Mouse (Mus musculus) heart, adult 18-20 months (tissue): ENCODE measurements at regions not wholly inside any gene's neighbourhood (a gene's known extent, or its start where the extent isn't known, plus 50 kb on each side); places are given as distances from the start of the nearest gene placed in this dataset.

Experiments used
- DNase-seq, 2 experiments: peaks; one replicate each; pipeline ENCODE4 v3.0.0; 2021 to 2022; ENCODE audit warnings: mixed read lengths in 1 of 2

DNA sequence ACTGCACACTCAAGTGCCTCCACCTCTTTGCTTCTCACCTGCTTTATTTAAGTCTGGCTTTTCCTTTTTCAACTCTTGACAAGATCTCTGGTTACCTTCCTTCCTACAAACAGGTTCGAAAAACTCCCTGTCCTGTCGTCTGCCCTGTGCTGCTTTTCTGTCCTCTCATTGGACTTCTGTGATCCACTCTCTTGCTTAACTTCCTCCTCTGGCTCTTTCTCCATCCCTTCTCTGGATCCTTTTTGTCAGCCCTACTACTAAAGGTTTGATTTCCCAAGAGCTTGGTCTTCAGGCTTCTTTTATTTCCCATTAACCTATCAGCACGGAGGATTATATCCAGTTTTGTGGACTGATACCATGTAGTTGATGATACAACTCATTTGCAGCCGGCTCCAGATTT, 149.8 kb downstream of the Satb1 start:
- DNase-seq = no peak

DNA sequence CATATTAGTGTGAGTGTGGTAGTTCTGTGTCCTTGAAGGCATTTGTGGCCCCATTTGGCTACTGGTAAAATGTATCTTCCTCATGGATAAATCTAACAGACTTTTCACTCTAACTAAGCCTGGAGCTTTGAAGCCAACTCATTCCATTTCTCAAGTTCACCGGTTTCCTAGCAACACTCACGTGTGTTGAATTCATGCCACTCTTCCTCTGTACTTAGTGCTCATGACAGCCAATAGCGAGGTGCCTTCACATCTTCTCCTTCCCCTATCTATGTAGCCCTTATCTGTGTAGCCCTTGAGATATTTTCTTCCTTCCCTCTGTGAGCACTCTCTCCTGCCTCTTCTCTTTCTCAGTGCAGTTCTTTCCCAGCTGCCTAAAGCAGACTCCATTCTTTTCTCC, 150.7 kb downstream of the Satb1 start:
- DNase-seq = no peak

DNA sequence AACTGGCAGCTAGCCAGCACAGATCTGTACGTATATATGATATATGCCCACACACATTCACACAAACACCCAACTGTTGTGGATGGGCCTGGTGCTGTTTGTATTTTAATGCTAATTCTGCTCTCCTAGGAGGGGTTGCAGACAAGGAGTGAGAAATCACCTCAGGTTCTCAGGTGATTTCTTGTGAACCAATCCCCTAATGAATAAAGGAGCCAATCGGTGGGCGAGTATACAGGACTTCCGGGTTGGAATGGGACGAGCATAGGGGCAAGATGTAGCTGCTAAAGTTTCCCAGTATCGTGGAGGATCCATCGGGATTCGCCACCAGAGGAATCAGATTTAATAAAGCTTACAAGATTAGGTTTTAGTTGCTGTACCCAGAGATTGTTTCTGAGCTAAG, 155.6 kb downstream of the Satb1 start:
- DNase-seq = no peak

DNA sequence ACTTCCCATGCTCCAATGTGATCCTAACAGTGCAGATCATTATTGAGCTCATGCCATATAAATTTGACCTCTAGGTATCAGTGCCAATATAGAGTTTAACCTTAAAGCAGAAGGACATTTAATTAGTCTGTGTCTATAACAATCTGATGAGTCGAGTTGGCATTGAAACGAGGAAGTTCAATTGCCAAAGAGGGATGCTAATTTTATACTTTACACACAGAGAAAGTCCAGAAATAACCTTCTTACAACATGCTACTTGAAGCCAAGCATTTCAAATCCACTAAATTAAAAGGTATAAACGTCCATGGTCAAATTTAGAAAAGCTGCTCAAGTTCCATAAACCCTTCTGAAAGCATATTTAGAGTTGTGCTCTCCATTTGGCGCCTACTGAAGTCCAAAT, 174.7 kb downstream of the Satb1 start:
- peak; percentile 22 to 29 for DNase-seq

DNA sequence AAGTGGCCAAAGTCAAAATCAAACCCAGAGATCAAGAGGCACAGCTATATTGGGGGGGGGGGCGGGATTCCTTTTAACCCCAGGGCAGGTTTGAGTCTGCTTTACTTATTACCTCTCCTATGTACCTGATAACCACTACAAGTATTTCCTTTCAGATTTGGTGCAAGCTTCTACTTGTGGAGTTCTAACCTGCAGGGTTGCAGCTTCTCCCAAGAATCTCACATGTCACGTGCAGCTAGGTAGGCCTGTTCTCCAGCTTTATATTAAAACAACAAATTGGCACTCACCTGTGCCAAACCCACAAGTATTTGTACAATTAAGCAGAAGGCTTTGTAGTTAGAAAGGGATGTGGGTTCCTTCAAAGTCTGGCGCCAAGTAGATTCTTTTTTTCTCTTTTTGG, 179.2 kb downstream of the Satb1 start:
- no peak for DNase-seq

DNA sequence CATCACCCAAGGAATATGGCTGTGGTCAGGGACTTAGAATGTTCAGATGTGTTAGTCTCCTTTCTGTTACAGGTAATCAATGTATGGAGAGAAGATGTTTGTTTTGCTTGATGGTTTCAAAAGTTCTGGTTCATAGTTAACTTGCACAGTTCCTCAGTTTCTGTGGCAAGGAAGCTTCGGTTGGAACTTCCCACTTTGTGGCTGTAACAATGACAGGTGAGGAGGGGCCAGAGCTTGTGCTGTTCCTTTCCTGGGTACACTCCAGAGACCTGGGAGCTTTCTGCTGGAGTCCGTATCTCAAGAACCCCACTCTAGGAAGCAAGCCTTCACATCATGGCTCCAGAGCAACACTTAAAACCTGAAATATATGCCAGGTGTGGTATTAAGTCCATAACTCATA, 181.2 kb downstream of the Satb1 start:
- DNase-seq = no peak

DNA sequence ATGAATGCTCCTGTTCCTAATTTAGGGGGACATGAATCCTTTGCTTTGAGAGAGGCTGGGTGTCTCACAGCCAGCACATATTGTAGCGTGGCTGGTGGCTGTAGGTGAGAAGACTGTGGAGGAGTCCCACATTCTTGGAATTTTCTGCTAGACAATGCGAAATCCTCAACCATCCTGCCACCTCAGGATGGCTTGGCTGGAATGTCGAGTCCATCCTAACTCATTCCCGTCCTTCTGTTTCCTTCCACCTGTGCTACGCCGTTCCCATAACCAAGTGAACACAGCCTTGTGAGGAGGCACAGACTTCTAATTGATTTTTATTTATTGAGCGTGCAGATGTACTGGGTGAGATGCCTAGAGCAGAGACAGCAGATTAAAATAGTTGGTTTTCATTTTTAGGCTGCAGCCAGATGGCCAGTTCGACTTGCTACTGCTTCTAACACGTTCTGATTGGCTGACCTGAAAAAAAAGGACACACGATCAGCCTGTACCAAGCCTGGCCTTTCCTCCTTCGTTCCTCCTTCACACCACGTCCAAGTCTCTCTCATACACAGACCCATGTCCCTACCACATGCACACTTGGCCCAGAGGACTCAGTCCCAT, 183.8 kb downstream of the Satb1 start:
- DNase-seq = no peak

DNA sequence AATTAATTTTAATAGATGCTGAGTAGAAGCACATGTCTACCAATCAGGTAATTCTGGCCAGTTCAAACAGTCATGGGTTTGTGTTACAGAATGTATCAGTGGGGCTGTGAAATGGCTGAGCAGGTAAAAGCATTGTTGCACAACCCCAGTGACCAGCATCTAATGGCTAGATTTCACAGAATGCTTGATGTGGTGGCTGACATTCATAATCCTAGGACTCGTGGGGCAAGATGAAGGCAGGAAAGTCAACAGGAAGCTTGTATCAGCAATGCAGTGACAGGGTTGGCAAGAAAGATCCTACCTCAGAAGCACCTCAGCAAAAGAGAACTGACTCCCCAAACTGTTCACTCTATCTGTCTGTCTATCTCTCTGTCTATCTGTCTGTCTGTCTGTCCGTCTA, 186.7 kb downstream of the Satb1 start:
- no peak for DNase-seq

DNA sequence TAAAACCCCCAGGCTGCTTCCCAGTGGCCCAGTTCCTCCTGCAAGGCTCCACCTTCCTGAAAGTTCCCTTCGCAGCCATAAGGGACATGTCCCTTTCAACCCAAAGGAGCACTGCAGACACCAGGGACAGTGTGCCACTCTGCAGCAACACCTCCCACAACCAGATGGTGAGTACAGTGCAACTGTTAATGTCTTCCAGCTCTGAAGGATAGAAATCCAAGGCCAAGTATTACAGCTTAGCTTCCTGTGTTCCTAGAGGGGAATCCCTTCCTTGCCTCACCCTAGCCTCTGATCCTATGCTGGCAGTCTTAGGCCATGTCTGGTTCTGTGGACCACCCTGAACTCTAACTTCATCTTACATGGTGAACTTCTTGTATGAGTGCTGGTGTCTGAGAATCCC, 187.2 kb downstream of the Satb1 start:
- no peak for DNase-seq

DNA sequence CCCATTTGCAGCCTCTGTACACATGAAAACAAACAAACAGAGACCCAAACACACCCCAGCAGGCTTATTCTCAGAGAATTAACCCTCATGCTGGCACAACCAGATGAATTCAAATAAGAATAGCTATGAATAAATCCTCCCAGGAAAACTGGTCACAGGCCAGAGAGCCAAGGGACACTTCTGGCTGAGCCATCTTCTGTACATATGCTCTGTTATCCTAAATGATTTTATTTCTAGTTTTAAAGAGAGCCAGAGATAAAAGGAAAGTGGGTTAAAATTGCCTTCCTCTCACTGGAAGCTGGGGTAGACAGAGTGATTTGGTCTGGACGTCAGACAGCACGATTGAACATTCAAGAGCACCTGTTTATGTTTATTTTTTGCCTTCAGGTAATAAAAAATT, 190.4 kb downstream of the Satb1 start:
- DNase-seq = no peak

DNA sequence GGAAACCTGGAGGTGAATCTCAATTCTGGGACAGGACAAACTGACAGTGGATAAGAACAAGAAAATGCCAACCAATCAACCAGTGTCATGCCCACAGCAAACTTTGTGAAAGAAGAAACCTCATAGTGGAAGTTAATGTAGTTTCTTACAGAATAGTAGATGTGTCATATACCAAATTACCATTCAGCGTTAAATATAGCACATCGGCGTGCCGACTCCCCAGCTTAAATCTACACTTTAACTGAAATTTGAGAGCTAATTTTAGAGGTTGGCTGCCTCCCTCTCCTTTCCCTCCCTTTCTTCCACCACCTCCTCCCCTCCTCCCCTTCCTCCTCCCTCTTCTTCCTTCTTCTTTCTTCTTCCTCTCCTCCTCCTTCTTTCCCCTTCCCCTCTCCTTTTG, 197.2 kb downstream of the Satb1 start:
- DNase-seq = no peak

DNA sequence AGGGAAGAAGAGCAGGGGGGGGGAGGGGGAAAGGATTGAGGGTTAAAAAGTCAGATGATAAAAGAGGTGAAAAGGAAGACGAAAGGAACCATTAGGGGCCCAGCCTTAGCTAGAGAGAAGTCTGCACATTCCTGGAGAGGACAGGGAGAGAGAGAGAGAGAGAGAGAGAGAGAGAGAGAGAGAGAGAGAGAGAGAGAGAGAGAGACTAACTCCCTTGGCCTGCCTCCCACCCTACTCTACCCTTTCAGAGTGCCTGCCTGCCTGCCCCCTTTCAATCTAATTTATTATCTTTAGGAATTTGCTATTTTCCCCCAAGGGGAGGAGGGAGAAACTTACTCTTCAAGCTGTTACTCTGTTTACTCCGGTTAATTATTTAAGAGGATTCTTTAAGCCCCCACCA, 201.5 kb downstream of the Satb1 start:
- DNase-seq = no peak

DNA sequence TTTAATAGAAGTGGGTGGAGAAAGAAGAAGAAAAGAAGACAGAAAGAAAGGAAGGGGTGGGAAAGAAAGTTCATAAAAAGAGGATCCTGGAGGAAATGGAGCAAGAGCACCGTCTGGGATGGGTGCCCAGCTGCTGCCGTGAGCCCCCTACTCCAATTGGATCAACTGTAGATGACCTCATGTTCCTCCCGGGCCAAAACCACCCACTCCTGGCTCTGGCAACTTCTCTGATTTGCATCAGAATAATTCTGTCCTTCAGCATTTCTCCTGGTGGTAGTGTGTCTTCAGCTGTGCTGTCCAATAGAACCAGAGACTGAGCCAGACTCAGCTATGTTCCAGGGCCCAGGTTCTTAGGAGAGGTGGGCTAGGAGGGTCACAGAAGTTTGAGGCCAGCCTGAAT, 212.6 kb downstream of the Satb1 start:
- DNase-seq = no peak

DNA sequence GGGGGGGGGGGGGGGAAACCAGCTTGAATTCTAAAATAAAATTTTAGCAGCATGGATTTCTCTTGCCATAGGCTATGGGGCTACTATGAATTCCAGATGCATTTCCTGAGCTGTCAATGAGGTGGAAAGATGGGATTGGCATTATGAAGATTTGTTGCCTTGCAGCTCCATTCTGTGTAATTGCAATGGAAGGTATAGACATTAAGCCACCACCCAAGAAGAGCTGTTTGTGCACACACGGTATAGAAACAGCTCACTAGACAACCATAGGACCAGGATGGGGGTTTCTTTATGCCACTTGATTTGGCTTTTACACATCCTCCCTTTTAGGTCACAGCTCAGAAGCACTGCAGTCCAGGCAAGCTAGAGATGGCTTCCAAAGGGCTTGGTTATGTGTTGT, 247.8 kb downstream of the Satb1 start:
- no peak for DNase-seq

DNA sequence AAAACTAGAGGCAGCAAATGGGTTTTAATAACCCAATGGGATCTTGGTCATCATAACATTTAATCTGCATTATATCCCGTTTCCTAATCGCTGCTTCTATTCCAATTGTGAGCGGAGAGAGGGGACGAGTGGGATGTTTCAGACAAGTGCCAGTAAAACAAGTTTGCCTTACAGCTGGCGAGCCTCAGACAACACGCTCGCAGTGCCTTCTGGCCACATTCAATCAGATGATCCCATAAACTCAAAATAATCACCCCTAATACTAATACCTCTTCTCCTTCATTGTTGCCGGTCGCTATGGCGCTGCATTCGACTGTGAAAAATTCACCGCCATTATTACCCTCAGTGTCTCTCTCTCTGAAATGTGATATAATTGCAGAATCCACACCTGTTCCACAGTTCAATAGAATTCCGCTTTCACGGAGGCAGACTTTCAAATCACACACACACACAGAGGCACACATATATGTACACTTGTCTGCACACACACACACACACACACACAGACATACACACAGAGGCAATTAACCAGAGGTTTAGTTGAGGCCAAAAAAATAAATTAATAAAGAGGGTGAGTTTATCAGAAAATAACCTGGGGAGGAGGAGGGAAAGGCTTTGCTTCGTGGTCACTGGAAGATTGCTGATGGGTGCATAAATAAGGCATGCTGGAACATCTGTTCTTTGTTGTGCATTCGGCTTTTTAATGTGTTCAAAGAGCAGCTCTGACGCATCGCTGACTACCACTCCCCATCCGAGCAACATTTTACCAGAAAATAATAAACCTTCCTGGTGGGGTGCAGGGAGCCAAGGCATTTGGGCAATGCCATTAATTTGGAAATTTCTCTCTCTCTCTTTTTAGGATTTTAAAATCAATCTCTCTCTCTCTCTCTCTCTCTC, 248.9 kb downstream of the Satb1 start:
- DNase-seq = peak in 1 of 2 experiments; percentile 8

DNA sequence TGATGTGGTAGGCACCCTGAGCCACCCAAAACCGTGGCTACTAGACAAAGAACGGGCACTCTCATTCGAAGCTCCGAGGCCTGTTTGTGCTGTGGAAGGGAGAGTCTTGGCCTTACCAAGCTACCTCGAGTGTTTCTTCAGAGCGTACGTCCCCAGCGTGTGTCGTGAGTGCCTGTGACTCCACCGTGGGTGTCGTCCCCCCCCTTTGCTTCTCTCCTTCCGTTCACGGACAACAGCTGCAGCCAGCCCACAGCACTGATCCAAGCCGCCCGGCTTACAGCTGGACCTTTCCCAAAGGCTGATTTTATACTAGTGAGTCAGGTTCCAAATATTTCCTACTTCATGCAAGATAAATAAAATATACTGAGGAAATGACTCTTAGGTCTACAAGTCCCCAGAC, 249.8 kb downstream of the Satb1 start:
- DNase-seq = peak; percentile 51 to 68

DNA sequence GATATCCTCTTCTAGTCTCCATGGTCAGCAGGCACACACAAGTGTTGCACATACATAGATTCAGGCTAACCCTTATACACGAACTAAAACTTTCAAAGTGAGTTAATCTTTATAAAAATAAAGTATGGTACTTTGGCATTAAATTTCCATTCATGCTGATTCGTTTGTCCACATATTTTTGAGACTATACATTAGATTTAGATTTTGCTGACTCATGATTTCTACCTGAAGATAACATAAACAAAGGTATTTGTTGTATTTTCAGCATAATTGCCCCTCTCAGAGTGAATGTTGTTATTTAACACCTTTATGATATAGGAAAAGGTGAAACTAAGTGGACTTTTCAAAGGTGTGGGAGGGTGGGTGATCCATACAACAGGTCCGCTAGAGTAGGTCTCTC, 277.2 kb downstream of the Satb1 start:
- no peak for DNase-seq

DNA sequence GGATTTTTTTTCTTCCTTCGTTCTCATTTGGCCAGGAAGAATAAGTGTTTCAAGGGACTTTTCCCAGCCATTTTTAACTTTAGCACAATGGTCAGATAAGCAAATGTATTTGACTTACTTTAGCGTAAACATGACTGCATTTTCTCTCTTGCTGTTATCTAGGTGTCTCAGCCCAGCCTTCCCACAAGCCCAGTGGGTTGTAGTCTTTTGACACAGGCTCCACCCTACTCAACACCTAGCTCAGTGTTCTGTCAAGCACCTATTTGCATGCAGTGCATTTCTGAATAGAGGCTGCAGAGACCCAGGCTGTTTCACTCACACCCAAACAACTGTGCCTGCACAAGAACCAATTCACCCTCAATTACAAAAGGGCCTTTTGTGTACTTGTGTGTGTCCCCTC, 278.6 kb downstream of the Satb1 start:
- DNase-seq = no peak

DNA sequence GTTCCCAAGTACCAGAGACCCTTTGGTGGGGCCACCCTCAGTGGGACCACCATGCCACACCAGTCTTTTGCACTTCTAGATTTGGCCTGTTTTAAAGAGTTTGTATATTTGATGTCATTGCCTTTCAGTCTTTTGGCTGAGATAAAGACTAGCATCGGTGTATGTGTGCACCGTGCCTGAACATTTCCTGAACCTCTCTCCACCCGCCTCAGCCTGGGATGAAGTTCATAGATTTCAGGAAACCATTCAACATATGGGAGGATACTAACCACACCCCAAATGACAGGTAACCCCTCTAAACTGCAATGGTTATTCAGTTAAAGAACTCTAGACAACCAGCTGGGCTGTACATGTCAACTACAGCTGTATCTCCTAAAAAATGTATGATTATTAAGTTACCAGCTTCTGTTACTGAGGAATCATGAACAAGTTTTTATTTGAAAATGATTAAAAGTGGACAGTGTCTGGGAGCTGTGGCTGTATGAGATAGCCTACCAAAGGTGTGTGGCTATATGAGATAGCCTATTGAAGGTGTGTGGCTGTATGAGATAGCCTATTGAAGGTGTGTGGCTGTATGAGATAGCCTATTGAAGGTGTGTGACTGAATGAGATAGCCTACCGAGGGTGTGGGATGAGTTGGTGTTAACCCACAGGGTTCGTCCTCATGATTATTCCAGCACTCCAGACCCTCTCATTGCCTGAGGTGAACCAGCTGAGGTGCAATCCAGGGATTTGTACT, 280.6 kb downstream of the Satb1 start:
- no peak for DNase-seq

DNA sequence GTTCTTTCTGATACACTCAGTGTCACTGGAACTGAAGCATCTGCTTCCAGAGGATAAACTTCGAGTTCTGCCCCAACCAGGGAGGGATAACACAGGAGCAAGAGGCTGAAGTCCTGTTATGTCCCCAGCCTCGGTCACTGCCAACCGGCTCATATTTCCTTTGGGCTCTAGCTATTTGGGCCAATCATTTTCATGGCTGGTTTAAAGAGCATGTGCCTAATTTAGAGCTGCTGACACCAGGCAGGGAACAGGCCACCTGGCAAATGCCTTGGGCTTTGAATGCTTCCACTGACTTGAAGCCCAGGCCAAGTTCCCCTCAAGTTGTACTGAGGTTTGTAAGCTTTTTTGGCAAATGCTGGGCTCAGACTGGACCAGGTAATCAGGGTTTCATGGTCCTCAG, 286.1 kb downstream of the Satb1 start:
- peak; percentile 37 to 66 for DNase-seq

DNA sequence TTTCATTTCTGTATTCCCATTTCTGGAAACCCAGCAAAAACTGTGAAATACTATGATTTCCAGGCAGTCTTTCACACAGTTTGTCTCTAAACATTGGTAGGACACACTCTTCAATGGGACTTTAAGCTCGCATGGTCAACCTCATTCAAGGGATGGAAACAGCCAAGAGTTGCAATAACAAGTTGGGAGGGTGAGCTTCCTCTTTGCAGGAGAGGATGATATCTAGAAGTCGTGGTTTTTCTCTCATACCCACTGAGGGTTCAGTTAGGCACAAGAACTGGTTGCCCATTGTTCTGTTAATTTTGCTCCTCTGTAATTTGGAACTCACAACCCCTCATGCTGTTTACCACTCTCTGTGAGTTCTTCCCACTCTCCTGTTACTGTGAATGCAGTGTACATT, 290.5 kb downstream of the Satb1 start:
- DNase-seq = no peak

DNA sequence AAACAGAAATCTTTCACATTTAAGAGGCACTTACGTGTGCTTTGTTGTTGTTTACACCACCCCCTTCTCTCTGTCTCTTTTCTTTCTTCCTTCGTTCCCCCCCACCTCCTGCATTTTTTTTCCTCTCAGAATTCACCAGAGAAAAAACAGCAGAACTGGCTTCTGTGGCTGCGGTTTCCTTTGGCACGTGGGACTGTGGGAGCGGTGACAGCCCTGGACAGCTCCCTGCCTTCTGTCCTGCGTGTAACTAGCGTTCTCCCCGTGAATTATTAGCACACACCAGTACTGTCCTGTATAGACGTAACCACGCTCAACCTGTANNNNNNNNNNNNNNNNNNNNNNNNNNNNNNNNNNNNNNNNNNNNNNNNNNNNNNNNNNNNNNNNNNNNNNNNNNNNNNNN, 298.4 kb downstream of the Satb1 start:
- peak in 1 of 2 experiments; percentile 4 for DNase-seq

DNA sequence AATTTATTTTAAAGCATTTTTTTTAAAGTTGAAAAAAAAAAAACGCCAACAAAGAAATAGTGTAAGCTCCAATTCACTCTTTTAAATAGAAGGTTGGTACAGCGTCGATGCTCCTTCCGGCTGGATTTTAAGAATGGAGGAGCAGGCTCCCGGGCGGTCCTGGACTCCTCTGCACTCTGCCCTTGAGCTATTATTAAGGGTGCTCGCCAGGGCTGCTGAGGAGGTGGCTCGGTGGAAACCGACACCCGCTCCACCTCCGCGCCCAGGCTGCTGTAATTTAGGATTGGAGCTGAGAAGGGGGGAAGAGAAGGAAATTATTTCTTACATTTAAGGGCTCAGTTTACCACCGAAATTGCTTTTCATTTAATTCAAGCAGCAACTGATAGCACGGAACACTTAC, 298.8 kb downstream of the Satb1 start:
- DNase-seq = no peak
